Mouse (Mus musculus) embryonic facial prominence, embryonic 14.5 days (tissue): Measurements from ENCODE around the gene Mrgprh. TPM values are rescaled to one million over a fixed set of nuclear protein-coding genes. Genes with fewer than 3 reads are reported as not detected.

ENCODE experiments used
- ATAC-seq: fragments of 200-750 bp; cut with Nextera tagmentation; 2 replicates; pipeline ENCODE4 v1.8.0; 2017; ENCODE audit warnings: low read depth, moderate number of reproducible peaks, moderate TSS enrichment
- DNase-seq: peaks from one replicate; pipeline ENCODE4 v3.0.0-alpha.2; 2015; ENCODE audit warnings: low spot score
- H3K27ac ChIP-seq: fragments of 300-500 bp; sonication (generic); replicated peaks from 2 replicates; pipeline ENCODE4 v1.5.1; 2014; ENCODE audit warnings: low read depth, mild to moderate bottlenecking, low read length, moderate library complexity
- H3K27me3 ChIP-seq: fragments of 300-500 bp; sonication (generic); replicated peaks from 2 replicates; pipeline ENCODE4 v1.6.1; 2014; ENCODE audit warnings: low read length; ENCODE audit not compliant: control insufficient read depth, insufficient read depth
- H3K36me3 ChIP-seq: fragments of 300-500 bp; sonication (generic); 2 replicates; pipeline ENCODE4 v1.6.1; 2014; ENCODE audit warnings: low read length, mixed read lengths; ENCODE audit not compliant: control insufficient read depth, insufficient read depth
- H3K4me1 ChIP-seq: fragments of 300-500 bp; sonication (generic); 2 replicates; pipeline ENCODE4 v1.6.1; 2014; ENCODE audit warnings: antibody characterized with exemption, low read length; ENCODE audit not compliant: control insufficient read depth, insufficient read depth
- H3K4me2 ChIP-seq: fragments of 300-500 bp; sonication (generic); 2 replicates; pipeline ENCODE4 v1.6.1; 2014; ENCODE audit warnings: low read depth, mild to moderate bottlenecking, low read length, moderate library complexity, mixed read lengths
- H3K4me3 ChIP-seq: fragments of 300-500 bp; sonication (generic); 2 replicates; pipeline ENCODE4 v1.5.1; 2014; ENCODE audit warnings: low read depth, mild to moderate bottlenecking, low read length
- H3K9ac ChIP-seq: fragments of 300-500 bp; sonication (generic); 2 replicates; pipeline ENCODE4 v1.6.1; 2014; ENCODE audit warnings: low read depth, mild to moderate bottlenecking, low read length, moderate library complexity, mixed read lengths
- H3K9me3 ChIP-seq: fragments of 300-500 bp; sonication (generic); 2 replicates; pipeline ENCODE4 v1.6.1; 2016; ENCODE audit warnings: low read length; ENCODE audit not compliant: control insufficient read depth
- WGBS: fragments of 180-500 bp; shearing (Covaris S2); extraction: QIAGEN DNeasy Blood & Tissue Kit; methylation state at CpG from one replicate; pipeline ENCODE4 v1.1.7; 2014; 5-methylcytosine and 5-hydroxymethylcytosine counted together
- microRNA-seq: library from miRNA; unstranded; fragments of <30 nt; microRNA quantifications from one replicate; pipeline ENCODE4, GENCODE M21; 2016; ENCODE audit warnings: borderline number of aligned reads
- polyA plus RNA-seq: library from polyadenylated mRNA; unstranded; fragments of >200 nt; fragmentation: Nextera tagmentation; extraction: Ambion mirVana; gene quantifications from 2 replicates; pipeline ENCODE4 v1.2.1, GENCODE M21; 2014

Gene Mrgprh
- polyA plus RNA-seq, 1 experiment from 2014 or later, result 0.14 TPM

GRCm38 (mm10) chr17:12915881-12916583, 40.2 kb downstream of the Mrgprh start, which contains the start of gene Mrpl18:
Mrpl18 (minus strand) TSS chr17:12916345.
- H3K9ac ChIP-seq, result peak within 1 kb of the TSS; percentile 98

GRCm38 (mm10) chr17:12916588-12917380, 41.0 kb downstream of the Mrgprh start:
- no peaks in the 10 kb centered on the region for H3K27me3 ChIP-seq
- under 1% methylated on average over 29 of the region's 40 CpGs for WGBS
- peak overlapping the region; percentile 90 for H3K4me2 ChIP-seq
- peak overlapping the region; percentile 98 for H3K9ac ChIP-seq
- DNase-seq (peak; percentile 57), ATAC-seq (peak; percentile 27)
- peaks cover 10% of the 10 kb centered on the region; the same call in 1 of the 2 replicates for H3K4me1 ChIP-seq
- peak overlapping the region; percentile 93 for H3K27ac ChIP-seq
- peak overlapping the region; percentile 99 for H3K4me3 ChIP-seq
- peaks cover 67% of the 10 kb centered on the region for H3K36me3 ChIP-seq
- H3K9me3 ChIP-seq, result no peaks in the 10 kb centered on the region

More at GRCm38 (mm10) chr17:12915881-12916583, 40.2 kb downstream of the Mrgprh start, which contains the start of gene Mrpl18:
- peak; percentile 99 for ATAC-seq
- H3K4me1 ChIP-seq, result peaks cover 10% of the 10 kb centered on the region; the same call in 1 of the 2 replicates
- DNase-seq, result peak; percentile 100
- H3K27ac ChIP-seq, result peak within 1 kb of the TSS; percentile 93
- no peaks in the 10 kb centered on the region for H3K27me3 ChIP-seq
- H3K9me3 ChIP-seq, result no peaks in the 10 kb centered on the region
- WGBS, result under 1% methylated on average over 50 of the region's 56 CpGs
- peak within 1 kb of the TSS; percentile 90 for H3K4me2 ChIP-seq
- H3K4me3 ChIP-seq, result peak within 1 kb of the TSS; percentile 99
- H3K36me3 ChIP-seq, result peaks cover 66% of the 10 kb centered on the region

DNA sequence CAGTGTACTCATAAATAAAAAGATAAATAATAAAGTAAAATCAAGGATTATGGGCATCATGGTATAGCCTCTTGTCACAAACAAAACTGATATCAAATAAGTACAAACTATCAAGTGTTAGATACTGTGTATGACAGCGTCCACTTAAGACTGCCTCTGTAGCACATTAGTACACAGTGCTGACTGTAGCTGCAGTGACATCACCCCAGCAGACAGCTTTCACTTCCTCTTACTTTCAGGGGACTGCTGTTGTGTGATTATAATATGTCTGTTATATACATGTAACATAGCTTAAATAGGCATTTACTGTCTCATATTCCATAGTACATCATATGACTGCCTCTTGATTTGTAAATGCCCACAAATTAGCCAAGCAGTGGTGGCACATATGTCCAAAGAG, 45.2 kb downstream of the Mrgprh start:
- H3K27ac ChIP-seq, result no peak overlapping the region
- no peak overlapping the region for H3K9ac ChIP-seq
- H3K4me3 ChIP-seq, result no peak overlapping the region
- H3K36me3 ChIP-seq, result peaks cover 79% of the 10 kb centered on the region
- ATAC-seq (no peak), DNase-seq (no peak)
- no peak overlapping the region for H3K4me2 ChIP-seq
- peaks cover 3% of the 10 kb centered on the region; the same call in 1 of the 2 replicates for H3K4me1 ChIP-seq
- no peaks in the 10 kb centered on the region for H3K27me3 ChIP-seq
- no peaks in the 10 kb centered on the region for H3K9me3 ChIP-seq
- 92% methylated on average over 1 of the region's 1 CpGs for WGBS

DNA sequence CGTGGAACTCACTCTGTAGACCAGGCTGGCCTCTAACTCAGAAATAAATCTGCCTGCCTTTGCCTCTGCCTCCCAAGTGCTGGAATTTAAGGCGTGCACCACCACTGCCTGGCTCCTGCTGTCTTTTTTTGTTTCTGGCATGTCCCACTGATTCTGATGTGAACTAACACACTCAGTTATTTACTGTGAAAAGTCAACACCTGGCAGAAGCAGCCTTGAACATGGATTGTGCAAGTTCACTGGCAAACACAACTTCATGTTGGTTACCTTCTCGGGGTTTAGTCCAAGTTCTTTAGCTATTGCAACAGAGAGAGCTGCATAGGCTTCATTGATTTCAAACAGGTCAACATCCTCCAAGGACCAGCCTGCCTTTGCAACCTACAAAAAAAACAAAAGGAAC, 49.2 kb downstream of the Mrgprh start:
- no peak overlapping the region for H3K9ac ChIP-seq
- no peak for DNase-seq
- no peaks in the 10 kb centered on the region for H3K4me1 ChIP-seq
- no peak overlapping the region for H3K4me2 ChIP-seq
- peaks cover 68% of the 10 kb centered on the region for H3K36me3 ChIP-seq
- ATAC-seq, result no peak
- H3K27me3 ChIP-seq, result no peaks in the 10 kb centered on the region
- no peaks in the 10 kb centered on the region for H3K9me3 ChIP-seq
- no peak overlapping the region for H3K4me3 ChIP-seq
- no peak overlapping the region for H3K27ac ChIP-seq
- WGBS, result 91% methylated on average over 3 of the region's 3 CpGs

DNA sequence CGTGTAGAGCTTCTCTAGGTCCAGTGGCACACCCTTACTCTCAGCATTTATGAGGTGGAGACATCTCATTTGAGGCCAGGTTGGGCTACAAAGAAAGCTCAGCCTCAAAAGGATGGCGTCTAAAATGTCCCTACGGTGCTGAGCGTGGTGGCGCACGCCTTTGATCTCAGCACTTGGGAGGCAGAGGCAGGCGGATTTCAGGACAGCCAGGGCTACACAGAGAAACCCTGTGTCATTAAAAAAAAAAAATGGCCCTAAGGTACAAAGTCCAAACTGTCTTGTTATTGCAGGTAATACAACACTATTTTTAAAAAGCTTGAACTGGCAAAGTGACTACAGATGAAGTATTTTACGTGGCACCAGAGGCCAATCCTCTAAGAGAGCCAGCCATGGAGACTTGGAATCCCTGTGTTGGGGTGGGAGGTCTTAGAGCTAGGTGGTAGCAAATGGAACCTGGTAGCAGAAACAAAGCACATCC, 49.9 kb downstream of the Mrgprh start:
- H3K27ac ChIP-seq, result no peak overlapping the region
- H3K4me2 ChIP-seq, result no peak overlapping the region
- 89% methylated on average over 8 of the region's 8 CpGs for WGBS
- H3K4me1 ChIP-seq, result no peaks in the 10 kb centered on the region
- ATAC-seq (no peak), DNase-seq (no peak)
- H3K9ac ChIP-seq, result no peak overlapping the region
- H3K9me3 ChIP-seq, result no peaks in the 10 kb centered on the region
- H3K4me3 ChIP-seq, result no peak overlapping the region
- H3K36me3 ChIP-seq, result peaks cover 61% of the 10 kb centered on the region
- H3K27me3 ChIP-seq, result no peaks in the 10 kb centered on the region

Small RNAs within 50 kb of the gene (microRNA-seq; reads per million reads assigned to microRNA genes)
- gene Gm24085, result not detected

Other genes starting within 250 kb of the Mrgprh start
- 0.31 and 0.38 TPM in 2 replicates for gene Slc22a1, start 200.2 kb upstream of the Mrgprh start, polyA plus RNA-seq
- 66.0 and 67.5 TPM in 2 replicates for gene Igf2r, start 106.4 kb upstream of the Mrgprh start, polyA plus RNA-seq
- 0.99 and 2.1 TPM in 2 replicates for gene Mas1, start 7.9 kb upstream of the Mrgprh start, polyA plus RNA-seq
- 1.9 and 2.8 TPM in 2 replicates for gene Pnldc1, start 34.2 kb downstream of the Mrgprh start, polyA plus RNA-seq
- 408 and 423 TPM in 2 replicates for gene Tcp1, start 39.7 kb downstream of the Mrgprh start, polyA plus RNA-seq
- 118 and 123 TPM in 2 replicates for gene Mrpl18, start 40.3 kb downstream of the Mrgprh start, polyA plus RNA-seq
- gene Acat3, start 64.6 kb downstream of the Mrgprh start, polyA plus RNA-seq, result 0.80 and 0.88 TPM in 2 replicates
- 85.8 and 98.2 TPM in 2 replicates for gene Acat2, start 84.7 kb downstream of the Mrgprh start, polyA plus RNA-seq
- gene Wtap, start 118.1 kb downstream of the Mrgprh start, polyA plus RNA-seq, result 118 and 121 TPM in 2 replicates
- gene Sod2, start 130.8 kb downstream of the Mrgprh start, polyA plus RNA-seq, result 117 and 136 TPM in 2 replicates
- gene Gpr31b, start 176.3 kb downstream of the Mrgprh start, polyA plus RNA-seq, result not detected in 2 replicates
- gene Tcp10b, start 185.1 kb downstream of the Mrgprh start, polyA plus RNA-seq, result 0.39 TPM in 1 of 2 replicates, not detected in the other